Mouse (Mus musculus): ENCODE data around the gene Ndufc1.

GRCm38 (mm10) chr3:51378665-51378946 is 30.2 kb downstream of the Ndufc1 start:
- TF ChIP-seq EP300 (IDR thresholded peaks at IDR 0.05; ENCODE audit: low read length) (no peak), TCF12 (IDR thresholded peaks at IDR 0.05; ENCODE audit: low read depth, low read length) (no peak), USF1 (IDR thresholded peaks at IDR 0.05; ENCODE audit: low read depth, low read length) (no peak), ZC3H11A (IDR thresholded peaks at IDR 0.05; ENCODE audit: low read depth, low read length) (no peak), CTCF (conservative IDR thresholded peaks at IDR 0.05 in 1 of 2, IDR thresholded peaks at IDR 0.05 in 1 of 2; ENCODE audit: low read depth in 2 of 2, low read length in 2 of 2) (no peak), BHLHE40 (IDR thresholded peaks at IDR 0.05; ENCODE audit: low read depth, low read length) (no peak), POLR2A (IDR thresholded peaks at IDR 0.05; ENCODE audit: low read depth, low read length) (no peak), ZMIZ1 (IDR thresholded peaks at IDR 0.05; ENCODE audit: low read depth, low read length) (no peak), HCFC1 (IDR thresholded peaks at IDR 0.05; ENCODE audit: low read depth, low read length) (no peak), ZKSCAN1 (IDR thresholded peaks at IDR 0.05; ENCODE audit: borderline replicate concordance, low read depth, low read length) (no peak), E2F4 (IDR thresholded peaks at IDR 0.05; ENCODE audit: insufficient replicate concordance, low read depth, low read length) (no peak)

Data from CH12.LX (cell line).